8 mouse cellular contexts compared by ENCODE assay signal in the genomic region with DNA sequence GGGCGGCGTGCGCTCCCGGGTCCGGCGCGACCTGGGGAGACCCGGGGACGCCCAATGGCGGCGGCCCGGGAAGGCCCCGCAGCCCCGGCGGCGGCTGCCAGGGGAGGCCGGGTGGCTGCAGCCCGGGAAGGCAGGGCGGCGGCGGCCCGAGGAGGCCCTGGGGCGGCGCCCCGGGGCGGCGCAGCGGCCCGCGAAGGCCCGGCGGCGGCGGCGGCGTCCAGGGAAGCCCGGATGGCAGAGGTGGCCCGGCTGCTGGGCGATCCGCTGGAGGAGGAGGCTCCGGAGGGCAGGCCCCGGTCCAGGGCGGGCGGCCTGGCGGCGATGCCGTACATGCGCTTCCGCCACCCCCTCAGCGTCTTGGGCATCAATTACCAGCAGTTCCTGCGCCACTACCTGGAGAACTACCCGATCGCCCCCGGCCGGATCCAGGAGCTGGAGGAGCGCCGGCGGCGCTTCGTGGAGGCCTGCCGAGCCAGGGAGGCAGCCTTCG. TPM values are rescaled to one million over a fixed set of nuclear protein-coding genes. Genes with fewer than 3 reads are reported as not detected.
DNase-seq lines count a peak whose midpoint lies in the region; ATAC-seq and TF ChIP-seq lines count a peak whose summit lies in the region.

No protein-coding gene starts in this region.

- no peaks in the 10 kb centered on the region for H3K9me3 ChIP-seq in hindbrain, postnatal 0 days (ENCODE audit: low read length)

- peak overlapping the region; percentile 95 for H3K27ac ChIP-seq in hindbrain, postnatal 0 days

- no peaks in the 10 kb centered on the region for H3K4me1 ChIP-seq in hindbrain, postnatal 0 days (ENCODE audit: insufficient read depth, low read length)

- peak overlapping the region; percentile 92 for H3K4me3 ChIP-seq in hindbrain, postnatal 0 days (ENCODE audit: low read length)

- H3K36me3 ChIP-seq in hindbrain, postnatal 0 days (ENCODE audit: insufficient read depth, low read length): peaks cover 1% of the 10 kb centered on the region; the same call in 1 of the 2 replicates

- intact Hi-C loops in left cerebral cortex, postnatal 14 days (cut with DNase I): loop anchor here (10.0 kb wide), 1 partner anchor 53 kb away; no protein-coding TSS in a partner anchor

- H3K27me3 ChIP-seq in hindbrain, postnatal 0 days (ENCODE audit: insufficient read depth, low read length): no peaks in the 10 kb centered on the region

- TF ChIP-seq CTCF in hindbrain, postnatal 0 days (IDR thresholded peaks at IDR 0.05; ENCODE audit: low read depth): no peak

- H3K9ac ChIP-seq in hindbrain, postnatal 0 days (replicated peaks; ENCODE audit: low read length): peak overlapping the region; percentile 99

- DNase-seq in R1 (ENCODE audit: low read depth, low spot score): peak; percentile 68
- DNase-seq in cerebellum, postnatal 14 days: peak; percentile 75 to 76
- peak; percentile 63 for DNase-seq in gastrocnemius, postnatal 10 days
- peak; percentile 53 for DNase-seq in hindbrain, postnatal 0 days (ENCODE audit: low spot score)
- peak; percentile 51 to 53 for DNase-seq in left cerebral cortex, postnatal 14 days (ENCODE audit: low spot score in 2 of 2)
- peak; percentile 69 for DNase-seq in right cerebral cortex, postnatal 25 days

- peak overlapping the region; percentile 80 for H3K4me2 ChIP-seq in hindbrain, postnatal 0 days (ENCODE audit: low read depth, low read length)

- peak; percentile 79 for ATAC-seq in hindbrain, postnatal 0 days
- peak; percentile 27; the same call in 1 of the 2 replicates for ATAC-seq in megakaryocyte, adult 5-6 weeks (ENCODE audit: poor library complexity, severe bottlenecking)
- ATAC-seq in erythroid progenitor cell, adult 5-6 weeks (replicated peaks; ENCODE audit: low FRiP score, poor library complexity, severe bottlenecking): no peak

- WGBS in hindbrain, postnatal 0 days: under 1% methylated on average over 47 of the region's 62 CpGs

RNA-seq across cellular contexts. Expression of a gene that starts 0.4 kb away (rescaled TPM):
- 10 to 100 TPM; 14.2 to 15.6 TPM for total RNA-seq in gastrocnemius, postnatal 10 days (2021)
- 48.4 and 70.7 TPM in 2 replicates for total RNA-seq in hindbrain, postnatal 0 days (2014; rRNA removed)
- 21.0 and 22.3 TPM in 2 replicates for polyA plus RNA-seq in hindbrain, postnatal 0 days (2015; fragmentation: Nextera tagmentation; extraction: Ambion mirVana)
- total RNA-seq in left cerebral cortex, postnatal 14 days (2021): 10 to 100 TPM; 63.8 to 73.4 TPM
- total RNA-seq in megakaryocyte, adult 5-6 weeks (2015): 0.68 and 1.1 TPM in 2 replicates
- total RNA-seq in megakaryocyte, adult 5-6 weeks (2017): 0.40 and 0.57 TPM in 2 replicates
- 10.1 TPM in 1 of 2 replicates, not detected in the other for total RNA-seq in erythroid progenitor cell, adult 5-6 weeks (2015; ENCODE audit: low replicate concordance)
- 3.3 TPM in 1 of 2 replicates, not detected in the other for total RNA-seq in erythroid progenitor cell, adult 5-6 weeks (2017; ENCODE audit: low replicate concordance)

RNA-seq across cellular contexts. Expression of a gene that starts 9.5 kb away (rescaled TPM):
- total RNA-seq in gastrocnemius, postnatal 10 days (2021): 1 to 10 TPM; 7.7 to 8.6 TPM
- total RNA-seq in hindbrain, postnatal 0 days (2014; rRNA removed): 34.6 and 38.2 TPM in 2 replicates
- 42.3 and 45.1 TPM in 2 replicates for polyA plus RNA-seq in hindbrain, postnatal 0 days (2015; fragmentation: Nextera tagmentation; extraction: Ambion mirVana)
- total RNA-seq in left cerebral cortex, postnatal 14 days (2021): 10 to 100 TPM; 40.7 to 44.1 TPM
- 3.6 and 5.8 TPM in 2 replicates for total RNA-seq in megakaryocyte, adult 5-6 weeks (2015)
- 2.9 and 3.0 TPM in 2 replicates for total RNA-seq in megakaryocyte, adult 5-6 weeks (2017)
- total RNA-seq in erythroid progenitor cell, adult 5-6 weeks (2015; ENCODE audit: low replicate concordance): 5.4 TPM in 1 of 2 replicates, not detected in the other
- 2.1 TPM in 1 of 2 replicates, not detected in the other for total RNA-seq in erythroid progenitor cell, adult 5-6 weeks (2017; ENCODE audit: low replicate concordance)

RNA-seq across cellular contexts. Expression of a gene that starts 22.9 kb away (rescaled TPM):
- not detected for total RNA-seq in gastrocnemius, postnatal 10 days (2021)
- 2.1 and 3.6 TPM in 2 replicates for total RNA-seq in hindbrain, postnatal 0 days (2014; rRNA removed)
- 5.1 and 7.1 TPM in 2 replicates for polyA plus RNA-seq in hindbrain, postnatal 0 days (2015; fragmentation: Nextera tagmentation; extraction: Ambion mirVana)
- 1 to 10 TPM; 1.2 to 3.4 TPM for total RNA-seq in left cerebral cortex, postnatal 14 days (2021)
- not detected in 2 replicates for total RNA-seq in megakaryocyte, adult 5-6 weeks (2015)
- not detected in 2 replicates for total RNA-seq in megakaryocyte, adult 5-6 weeks (2017)
- not detected in 2 replicates for total RNA-seq in erythroid progenitor cell, adult 5-6 weeks (2015; ENCODE audit: low replicate concordance)
- not detected in 2 replicates for total RNA-seq in erythroid progenitor cell, adult 5-6 weeks (2017; ENCODE audit: low replicate concordance)

RNA-seq across cellular contexts. Expression of a gene that starts 34.0 kb away (rescaled TPM):
- not detected for total RNA-seq in gastrocnemius, postnatal 10 days (2021)
- 20.1 and 24.8 TPM in 2 replicates for total RNA-seq in hindbrain, postnatal 0 days (2014; rRNA removed)
- 17.0 and 20.2 TPM in 2 replicates for polyA plus RNA-seq in hindbrain, postnatal 0 days (2015; fragmentation: Nextera tagmentation; extraction: Ambion mirVana)
- total RNA-seq in left cerebral cortex, postnatal 14 days (2021): 1 to 10 TPM; 2.2 to 2.6 TPM
- total RNA-seq in megakaryocyte, adult 5-6 weeks (2015): not detected in 2 replicates
- total RNA-seq in megakaryocyte, adult 5-6 weeks (2017): not detected in 2 replicates
- total RNA-seq in erythroid progenitor cell, adult 5-6 weeks (2015; ENCODE audit: low replicate concordance): not detected in 2 replicates
- total RNA-seq in erythroid progenitor cell, adult 5-6 weeks (2017; ENCODE audit: low replicate concordance): not detected in 2 replicates

RNA-seq across cellular contexts. Expression of a gene that starts 43.8 kb away (rescaled TPM):
- 10 to 100 TPM; 40.1 to 43.8 TPM for total RNA-seq in gastrocnemius, postnatal 10 days (2021)
- total RNA-seq in hindbrain, postnatal 0 days (2014; rRNA removed): 71.6 and 82.9 TPM in 2 replicates
- 125 and 131 TPM in 2 replicates for polyA plus RNA-seq in hindbrain, postnatal 0 days (2015; fragmentation: Nextera tagmentation; extraction: Ambion mirVana)
- total RNA-seq in left cerebral cortex, postnatal 14 days (2021): 10 to 100 TPM; 39.9 to 42.8 TPM
- total RNA-seq in megakaryocyte, adult 5-6 weeks (2015): 19.5 and 26.2 TPM in 2 replicates
- total RNA-seq in megakaryocyte, adult 5-6 weeks (2017): 19.7 and 22.1 TPM in 2 replicates
- 15.9 and 16.3 TPM in 2 replicates for total RNA-seq in erythroid progenitor cell, adult 5-6 weeks (2015; ENCODE audit: low replicate concordance)
- 7.8 and 12.7 TPM in 2 replicates for total RNA-seq in erythroid progenitor cell, adult 5-6 weeks (2017; ENCODE audit: low replicate concordance)
